Mouse (Mus musculus): ENCODE results near the gene Nck2.

- TF ChIP-seq CTCF (IDR thresholded peaks at IDR 0.05) (no peak), POLR2A (IDR thresholded peaks at IDR 0.05; ENCODE audit: insufficient read depth, low read depth, low read length) (no peak), EP300 (IDR thresholded peaks at IDR 0.05; ENCODE audit: insufficient read depth, low read depth, low read length) (no peak)
Observed at GRCm38 (mm10) chr1:43455196-43455595, 10.8 kb downstream of the Nck2 start.

Data from heart, adult 2 months (tissue).